Mouse (Mus musculus) liver, postnatal 0 days (tissue): ENCODE results near the gene Dcbld2.

Source experiments
- CTCF ChIP-seq: sonication (generic); IDR thresholded peaks from 2 replicates; pipeline ENCODE4 v1.5.1; 2016; ENCODE audit warnings: antibody characterized with exemption, low read depth
- EP300 ChIP-seq: IDR thresholded peaks from 2 replicates; pipeline ENCODE4 v1.6.1; 2016; ENCODE audit warnings: antibody characterized with exemption, low read depth, mild to moderate bottlenecking

- TF ChIP-seq CTCF (no peak), EP300 (no peak)
Observed at GRCm38 (mm10) chr16:58415500-58415899, 7.3 kb downstream of the Dcbld2 start.
